Mouse (Mus musculus) adrenal gland, adult 18-20 months (tissue): ENCODE data around the gene Slco4a1. TPM values are rescaled to one million over a fixed set of nuclear protein-coding genes. Genes with fewer than 3 reads are reported as not detected.

Experiments
- DNase-seq, 2 experiments: peaks; one replicate each; pipeline ENCODE4 v3.0.0; 2021 to 2022; ENCODE audit warnings: low spot score in 2 of 2
- total RNA-seq, 2 experiments: library from RNA; stranded (reverse); gene quantifications; 1 replicate in 1 of 2; 2 replicates in 1 of 2; pipeline ENCODE4 v1.2.3; 2021

Slco4a1 gene
- total RNA-seq, 2 experiments from 2014 or later: 1.9 to 2.7 TPM

GRCm38 (mm10) chr2:180501217-180501967 is 45.3 kb downstream of the Slco4a1 start:
- DNase-seq: no peak

GRCm38 (mm10) chr2:180506281-180506680 is 50.2 kb downstream of the Slco4a1 start:
- no peak for DNase-seq

GRCm38 (mm10) chr2:180508455-180509115 is 52.5 kb downstream of the Slco4a1 start:
- DNase-seq: no peak

- no peak for DNase-seq
These were observed 54.8 kb downstream of the Slco4a1 start for GRCm38 (mm10) chr2:180510867-180511266.

- DNase-seq: no peak
These were observed 56.0 kb downstream of the Slco4a1 start for GRCm38 (mm10) chr2:180511875-180512661.

GRCm38 (mm10) chr2:180513019-180513418 is 57.0 kb downstream of the Slco4a1 start:
- no peak for DNase-seq

DNA sequence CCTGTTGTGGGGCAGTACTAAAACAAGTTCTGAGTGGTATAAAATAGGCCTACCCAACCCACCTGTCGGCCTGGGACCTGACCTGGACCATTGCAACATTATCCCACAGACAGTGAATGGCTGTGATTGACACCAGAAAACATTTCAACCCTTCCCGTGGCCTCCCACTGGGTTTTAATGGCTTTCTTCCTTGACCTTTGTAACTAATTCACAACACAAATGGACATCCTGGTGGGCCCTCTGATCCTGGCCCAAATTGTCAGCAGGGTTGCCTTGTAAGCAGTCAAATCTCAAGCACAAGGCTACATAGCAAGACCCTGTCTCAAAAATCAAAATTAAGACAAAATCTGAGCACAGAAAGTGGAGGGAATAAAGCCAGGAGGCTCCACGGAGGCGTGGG is 57.8 kb downstream of the Slco4a1 start:
- DNase-seq: no peak

GRCm38 (mm10) chr2:180521437-180522221 is 65.6 kb downstream of the Slco4a1 start:
- DNase-seq: no peak

DNA sequence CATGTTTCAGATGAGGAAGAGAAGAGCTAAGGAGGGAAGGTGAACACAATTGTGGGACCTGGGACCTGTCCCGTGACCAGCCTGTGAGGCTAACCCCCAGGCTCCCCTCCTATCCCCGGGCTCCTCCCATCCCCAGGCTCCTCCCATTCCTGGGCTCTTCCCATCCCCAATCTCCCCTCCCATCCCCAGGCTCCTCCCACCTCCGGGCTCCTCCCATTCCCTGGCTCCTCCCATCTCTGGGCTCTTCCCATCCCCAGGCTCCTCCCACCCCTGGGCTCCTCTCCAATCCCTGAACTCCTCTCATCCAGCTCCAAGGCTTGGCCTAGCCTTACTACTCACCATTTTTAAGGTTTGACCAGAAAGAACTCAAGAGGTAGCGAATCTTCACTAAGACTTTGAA is 66.8 kb downstream of the Slco4a1 start:
- no peak for DNase-seq

Other genes starting within 250 kb of the Slco4a1 start
- 10 to 100 TPM; 31.5 to 61.3 TPM for gene Lama5, start 230.4 kb upstream of the Slco4a1 start, total RNA-seq
- 100 to 1,000 TPM; 777 to 810 TPM for gene Rps21, start 198.9 kb upstream of the Slco4a1 start, total RNA-seq
- gene Cables2, start 182.7 kb upstream of the Slco4a1 start, total RNA-seq: 10 to 100 TPM; 12.1 to 15.6 TPM
- gene Rbbp8nl, start 166.4 kb upstream of the Slco4a1 start, total RNA-seq: not detected
- gene Gata5, start 121.5 kb upstream of the Slco4a1 start, total RNA-seq: under 1 TPM in 1 of 2 experiments, not detected in 1; 0.16 TPM
- gene Ntsr1, start 43.7 kb downstream of the Slco4a1 start, total RNA-seq: not detected
- gene Mrgbp, start 125.1 kb downstream of the Slco4a1 start, total RNA-seq: 10 to 100 TPM; 14.5 to 17.2 TPM
- gene Ogfr, start 133.0 kb downstream of the Slco4a1 start, total RNA-seq: 10 to 100 TPM; 36.6 to 46.6 TPM
- gene Col9a3, start 141.5 kb downstream of the Slco4a1 start, total RNA-seq: under 1 TPM; 0.17 to 0.38 TPM
- not detected for gene Tcfl5, start 186.5 kb downstream of the Slco4a1 start, total RNA-seq